Mouse (Mus musculus) intestine, postnatal 0 days (tissue): ENCODE results near the gene Pdcd4. TPM values are rescaled to one million over a fixed set of nuclear protein-coding genes. Genes with fewer than 3 reads are reported as not detected.

Experiments
- ATAC-seq: fragments of 200-750 bp; cut with Nextera tagmentation; 2 replicates; pipeline ENCODE4 v1.8.0; 2017; ENCODE audit warnings: mild to moderate bottlenecking, moderate TSS enrichment, moderate library complexity
- H3K27ac ChIP-seq: fragments of 300-500 bp; sonication (generic); 2 replicates; pipeline ENCODE4 v1.5.1; 2014; ENCODE audit warnings: mild to moderate bottlenecking, low read depth, low read length, moderate library complexity
- H3K27me3 ChIP-seq: fragments of 300-500 bp; sonication (generic); replicated peaks from 2 replicates; pipeline ENCODE4 v1.6.1; 2014; ENCODE audit warnings: low read length, mixed read lengths; ENCODE audit not compliant: control insufficient read depth, insufficient read depth
- H3K36me3 ChIP-seq: fragments of 300-500 bp; sonication (generic); 2 replicates; pipeline ENCODE4 v1.6.1; 2014; ENCODE audit warnings: mild to moderate bottlenecking, moderate library complexity; ENCODE audit not compliant: control insufficient read depth, insufficient read depth
- H3K4me1 ChIP-seq: fragments of 300-500 bp; sonication (generic); replicated peaks from 2 replicates; pipeline ENCODE4 v1.6.1; 2014; ENCODE audit warnings: antibody characterized with exemption, low read length, mixed read lengths; ENCODE audit not compliant: control insufficient read depth, insufficient read depth
- H3K4me2 ChIP-seq: fragments of 300-500 bp; sonication (generic); replicated peaks from 2 replicates; pipeline ENCODE4 v1.6.1; 2014; ENCODE audit warnings: low read depth, mild to moderate bottlenecking, moderate library complexity
- H3K4me3 ChIP-seq: fragments of 300-500 bp; sonication (generic); 2 replicates; pipeline ENCODE4 v1.5.1; 2014; ENCODE audit warnings: low read depth, low read length
- H3K9ac ChIP-seq: fragments of 300-500 bp; sonication (generic); 2 replicates; pipeline ENCODE4 v1.6.1; 2014; ENCODE audit warnings: mild to moderate bottlenecking, low read depth, low read length
- H3K9me3 ChIP-seq: fragments of 300-500 bp; sonication (generic); 2 replicates; pipeline ENCODE4 v1.6.1; 2016; ENCODE audit warnings: mixed run types; ENCODE audit not compliant: control insufficient read depth
- CTCF ChIP-seq: sonication (generic); IDR thresholded peaks from 2 replicates; pipeline ENCODE4 v1.5.1; 2016; ENCODE audit warnings: low read depth, mild to moderate bottlenecking, control low read depth, antibody characterized with exemption, moderate library complexity
- WGBS: fragments of 180-500 bp; shearing (Covaris S2); extraction: QIAGEN DNeasy Blood & Tissue Kit; methylation state at CpG from one replicate; pipeline ENCODE4 v1.1.7; 2014; 5-methylcytosine and 5-hydroxymethylcytosine counted together
- polyA plus RNA-seq: library from polyadenylated mRNA; unstranded; fragments of >200 nt; fragmentation: Nextera tagmentation; extraction: Ambion mirVana; gene quantifications from 2 replicates; pipeline ENCODE4 v1.2.1, GENCODE M21; 2015

Gene Pdcd4
- polyA plus RNA-seq, 1 experiment from 2014 or later: 65.5 TPM

GRCm38 (mm10) chr19:53877779-53878178 is 14.3 kb upstream of the Pdcd4 start:
- no peak for TF ChIP-seq CTCF
- H3K27me3 ChIP-seq: no peaks in the 10 kb centered on the region

GRCm38 (mm10) chr19:53880460-53880859 is 11.6 kb upstream of the Pdcd4 start:
- Histone ChIP-seq H3K9ac (no peak overlapping the region), H3K4me3 (no peak overlapping the region), H3K36me3 (no peaks in the 10 kb centered on the region), H3K9me3 (no peaks in the 10 kb centered on the region), H3K4me1 (no peaks in the 10 kb centered on the region), H3K27ac (no peak overlapping the region), H3K4me2 (no peak overlapping the region), H3K27me3 (no peaks in the 10 kb centered on the region)
- no peak for TF ChIP-seq CTCF
- WGBS: 81% methylated on average over 1 of the region's 1 CpGs
- ATAC-seq: no peak

More at GRCm38 (mm10) chr19:53877779-53878178, 14.3 kb upstream of the Pdcd4 start:
- Histone ChIP-seq H3K4me3 (no peak overlapping the region), H3K36me3 (no peaks in the 10 kb centered on the region), H3K4me2 (no peak overlapping the region), H3K9me3 (no peaks in the 10 kb centered on the region), H3K9ac (no peak overlapping the region), H3K4me1 (peaks cover 9% of the 10 kb centered on the region), H3K27ac (no peak overlapping the region)
- 48% methylated on average over 1 of the region's 1 CpGs for WGBS
- no peak for ATAC-seq

- WGBS: 68% methylated on average over 5 of the region's 5 CpGs
- TF ChIP-seq CTCF: no peak
- Histone ChIP-seq H3K4me1 (no peaks in the 10 kb centered on the region), H3K27ac (no peak overlapping the region), H3K4me3 (no peak overlapping the region), H3K4me2 (no peak overlapping the region), H3K9me3 (no peaks in the 10 kb centered on the region), H3K36me3 (no peaks in the 10 kb centered on the region), H3K9ac (no peak overlapping the region), H3K27me3 (no peaks in the 10 kb centered on the region)
- no peak for ATAC-seq
Measured at GRCm38 (mm10) chr19:53881786-53882185, 10.2 kb upstream of the Pdcd4 start.

GRCm38 (mm10) chr19:53885450-53885849 is 6.6 kb upstream of the Pdcd4 start:
- Histone ChIP-seq H3K4me2 (no peak overlapping the region), H3K9me3 (no peaks in the 10 kb centered on the region), H3K9ac (no peak overlapping the region), H3K36me3 (no peaks in the 10 kb centered on the region), H3K27me3 (no peaks in the 10 kb centered on the region), H3K4me1 (0 out of 2 replicates have a peak, but pooled peaks cover 5% of the 10 kb centered on the region), H3K27ac (no peak overlapping the region), H3K4me3 (no peak overlapping the region)
- no peak for TF ChIP-seq CTCF
- 83% methylated on average over 10 of the region's 10 CpGs for WGBS
- no peak for ATAC-seq

GRCm38 (mm10) chr19:53886576-53887370 is 5.3 kb upstream of the Pdcd4 start:
- TF ChIP-seq CTCF: no peak
- H3K36me3 ChIP-seq: no peaks in the 10 kb centered on the region
- no peak overlapping the region for H3K27ac ChIP-seq
- no peaks in the 10 kb centered on the region for H3K9me3 ChIP-seq
- H3K4me1 ChIP-seq: 0 out of 2 replicates have a peak, but pooled peaks cover 14% of the 10 kb centered on the region
- WGBS: 74% methylated on average over 10 of the region's 10 CpGs
- no peak overlapping the region for H3K4me2 ChIP-seq
- no peak for ATAC-seq
- no peak overlapping the region for H3K9ac ChIP-seq
- H3K27me3 ChIP-seq: no peaks in the 10 kb centered on the region
- H3K4me3 ChIP-seq: no peak overlapping the region

GRCm38 (mm10) chr19:53887822-53888221 is 4.2 kb upstream of the Pdcd4 start:
- Histone ChIP-seq H3K9ac (no peak overlapping the region), H3K4me3 (no peak overlapping the region), H3K36me3 (no peaks in the 10 kb centered on the region), H3K27ac (no peak overlapping the region), H3K27me3 (no peaks in the 10 kb centered on the region), H3K9me3 (no peaks in the 10 kb centered on the region), H3K4me2 (no peak overlapping the region), H3K4me1 (0 out of 2 replicates have a peak, but pooled peaks cover 20% of the 10 kb centered on the region)
- 83% methylated on average over 3 of the region's 3 CpGs for WGBS
- TF ChIP-seq CTCF: no peak
- ATAC-seq: no peak
